Mouse (Mus musculus): ENCODE data around the gene Cuedc2. TPM values are rescaled to one million over a fixed set of nuclear protein-coding genes. Genes with fewer than 3 reads are reported as not detected.
A peak's percentile ranks its signal among the peaks of the same experiment; 100 is the strongest.

Cuedc2 gene
- polyA plus RNA-seq, 1 experiment from 2014 or later = 347 TPM

GRCm38 (mm10) chr19:46357344-46358280 lies 19.1 kb upstream of the Cuedc2 start:
- WGBS = 20% methylated on average over 25 of the region's 25 CpGs
- H3K9me3 ChIP-seq = no peaks in the 10 kb centered on the region

DNA sequence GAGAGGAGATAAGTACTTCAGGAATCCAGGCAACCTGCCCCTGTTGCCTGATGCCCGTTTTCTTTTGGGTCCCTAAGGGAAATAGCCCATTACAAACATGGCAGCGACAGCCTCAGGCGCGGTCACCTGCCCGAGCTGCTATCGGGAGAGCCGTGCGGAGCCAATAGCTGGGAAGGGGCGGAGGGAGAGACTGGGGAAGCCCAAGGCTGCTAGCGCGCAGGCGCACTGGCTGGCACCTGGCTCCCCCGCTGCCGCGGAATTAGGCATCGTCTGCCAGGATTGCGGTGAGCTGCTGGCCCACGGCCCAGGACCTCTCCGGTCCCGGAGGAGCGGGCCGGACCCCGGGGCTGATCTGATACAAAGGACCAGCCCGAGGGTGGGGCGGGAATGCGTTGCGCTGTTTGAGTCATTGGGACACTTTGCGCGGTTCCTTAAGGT lies 18.2 kb upstream of the Cuedc2 start:
- peak overlapping the region; percentile 64 for H3K4me3 ChIP-seq
- peaks cover 3% of the 10 kb centered on the region; the same call in 1 of the 2 replicates for H3K27me3 ChIP-seq
- WGBS = under 1% methylated on average over 29 of the region's 29 CpGs
- peak; percentile 94 for ATAC-seq (ENCODE audit: low FRiP score, low read depth)
- H3K4me2 ChIP-seq = peak overlapping the region; percentile 89
- H3K9ac ChIP-seq = peak overlapping the region; percentile 71
- no peaks in the 10 kb centered on the region for H3K9me3 ChIP-seq
- no peaks in the 10 kb centered on the region for H3K36me3 ChIP-seq
- peaks cover 12% of the 10 kb centered on the region for H3K4me1 ChIP-seq (replicated peaks)
- H3K27ac ChIP-seq (replicated peaks) = peak overlapping the region; percentile 50; the same call in 1 of the 2 replicates

More at GRCm38 (mm10) chr19:46357344-46358280, 19.1 kb upstream of the Cuedc2 start:
- no peak for ATAC-seq (ENCODE audit: low FRiP score, low read depth)
- H3K4me3 ChIP-seq = peak overlapping the region; percentile 64
- peaks cover 12% of the 10 kb centered on the region for H3K4me1 ChIP-seq (replicated peaks)
- H3K36me3 ChIP-seq = no peaks in the 10 kb centered on the region
- H3K9ac ChIP-seq = peak overlapping the region; percentile 71
- H3K27ac ChIP-seq (replicated peaks) = no peak overlapping the region
- H3K4me2 ChIP-seq = peak overlapping the region; percentile 89
- peaks cover 3% of the 10 kb centered on the region; the same call in 1 of the 2 replicates for H3K27me3 ChIP-seq

DNA sequence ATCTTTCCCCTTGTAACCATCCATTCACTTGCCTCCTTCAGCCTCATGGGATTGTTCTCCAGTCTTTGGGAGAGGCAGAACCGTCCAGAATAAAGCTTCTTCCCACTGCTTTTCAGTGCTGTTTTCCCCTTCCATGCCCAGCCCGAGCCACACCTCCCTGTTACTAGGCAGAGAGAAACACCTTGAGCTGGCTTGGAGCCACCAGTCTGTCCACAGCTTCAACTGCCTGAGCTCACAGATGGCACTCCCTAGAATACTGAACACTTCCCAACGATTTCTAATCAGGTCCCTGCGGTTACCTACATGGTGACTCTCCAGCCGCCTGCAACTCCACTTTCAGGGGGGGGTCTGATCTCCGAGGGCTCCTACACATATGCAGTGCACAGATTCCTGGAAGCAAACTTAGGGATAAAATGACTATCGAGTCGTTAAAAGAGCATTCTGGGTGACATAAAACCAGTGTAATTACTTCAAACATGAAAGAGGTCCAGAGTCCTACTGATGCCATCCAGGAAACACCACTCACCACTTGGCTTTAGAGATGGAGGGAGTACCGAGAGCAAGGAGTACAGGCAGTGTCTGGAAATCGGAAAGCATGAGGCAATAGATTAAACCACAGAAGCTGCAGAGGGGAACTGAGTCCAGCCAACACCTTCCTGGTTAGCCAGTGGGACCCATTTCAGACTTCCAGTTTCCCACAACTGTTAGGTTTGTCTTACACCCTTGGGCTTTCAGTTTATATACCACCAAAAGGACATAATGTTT lies 11.8 kb upstream of the Cuedc2 start, which contains the start of gene 2310034G01Rik:
Gene 2310034G01Rik, minus strand, starts transcription at position 135 of the 765 bp plus-strand sequence.
- WGBS = 63% methylated on average over 10 of the region's 10 CpGs
- Histone ChIP-seq H3K27ac (replicated peaks) (peak within 1 kb of the TSS; percentile 94), H3K4me1 (replicated peaks) (peaks cover 26% of the 10 kb centered on the region), H3K9me3 (no peaks in the 10 kb centered on the region), H3K4me3 (peak within 1 kb of the TSS; percentile 58), H3K4me2 (peak within 1 kb of the TSS; percentile 75), H3K9ac (peak within 1 kb of the TSS; percentile 81), H3K36me3 (no peaks in the 10 kb centered on the region), H3K27me3 (no peaks in the 10 kb centered on the region; the same call in 1 of the 2 replicates)
- ATAC-seq (ENCODE audit: low FRiP score, low read depth) = no peak

- 26% methylated on average over 6 of the region's 6 CpGs for WGBS
Measured at GRCm38 (mm10) chr19:46349550-46349949, 11.0 kb upstream of the Cuedc2 start.

DNA sequence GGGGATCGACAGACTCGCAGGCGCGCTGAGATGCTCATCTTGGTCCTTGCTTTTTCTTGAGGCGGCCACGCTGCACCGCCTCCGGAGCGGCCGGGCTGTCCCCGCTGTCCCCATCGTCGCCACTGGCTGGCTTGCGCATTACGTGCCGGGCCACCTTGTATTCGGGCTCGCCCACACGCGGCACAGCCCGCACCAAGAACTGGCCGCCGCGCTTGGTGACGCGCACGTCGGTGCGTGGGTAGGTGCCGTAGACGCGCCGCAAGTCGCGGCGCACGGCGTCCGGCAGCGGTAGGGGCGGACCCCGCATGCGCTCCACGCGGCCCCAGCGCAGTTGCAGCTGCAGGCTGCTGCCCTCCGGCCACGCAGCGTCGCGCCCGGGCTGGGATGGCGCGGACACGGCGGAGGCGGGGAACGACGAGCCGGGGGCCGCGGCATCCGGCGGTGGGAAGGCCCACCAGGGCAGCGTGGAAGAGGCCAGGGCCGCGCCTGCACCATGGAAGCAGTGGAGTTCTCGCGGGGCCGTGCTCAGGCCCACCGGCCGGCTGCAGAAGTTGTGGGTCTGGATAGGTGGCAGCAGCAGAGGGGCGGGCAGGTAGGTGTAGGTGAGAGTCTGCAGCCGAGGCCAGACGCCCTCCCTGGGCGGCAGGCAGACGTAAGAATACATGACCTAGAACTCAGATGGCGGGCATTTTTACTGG lies 10.4 kb upstream of the Cuedc2 start:
- H3K9me3 ChIP-seq = no peaks in the 10 kb centered on the region
- peak overlapping the region; percentile 81 for H3K9ac ChIP-seq
- peak overlapping the region; percentile 58 for H3K4me3 ChIP-seq
- WGBS = 1% methylated on average over 77 of the region's 78 CpGs
- H3K36me3 ChIP-seq = no peaks in the 10 kb centered on the region
- no peaks in the 10 kb centered on the region; the same call in 1 of the 2 replicates for H3K27me3 ChIP-seq
- peak; percentile 94 for ATAC-seq (ENCODE audit: low FRiP score, low read depth)
- peaks cover 26% of the 10 kb centered on the region for H3K4me1 ChIP-seq (replicated peaks)
- peak overlapping the region; percentile 75 for H3K4me2 ChIP-seq
- peak overlapping the region; percentile 94 for H3K27ac ChIP-seq (replicated peaks)

More at GRCm38 (mm10) chr19:46349550-46349949, 11.0 kb upstream of the Cuedc2 start:
- peak; percentile 32 for ATAC-seq (ENCODE audit: low FRiP score, low read depth)
- Histone ChIP-seq H3K9ac (peak overlapping the region; percentile 81), H3K4me3 (peak overlapping the region; percentile 58), H3K9me3 (no peaks in the 10 kb centered on the region), H3K4me2 (peak overlapping the region; percentile 75), H3K4me1 (replicated peaks) (peaks cover 26% of the 10 kb centered on the region), H3K27me3 (no peaks in the 10 kb centered on the region; the same call in 1 of the 2 replicates), H3K27ac (replicated peaks) (peak overlapping the region; percentile 94), H3K36me3 (no peaks in the 10 kb centered on the region)

DNA sequence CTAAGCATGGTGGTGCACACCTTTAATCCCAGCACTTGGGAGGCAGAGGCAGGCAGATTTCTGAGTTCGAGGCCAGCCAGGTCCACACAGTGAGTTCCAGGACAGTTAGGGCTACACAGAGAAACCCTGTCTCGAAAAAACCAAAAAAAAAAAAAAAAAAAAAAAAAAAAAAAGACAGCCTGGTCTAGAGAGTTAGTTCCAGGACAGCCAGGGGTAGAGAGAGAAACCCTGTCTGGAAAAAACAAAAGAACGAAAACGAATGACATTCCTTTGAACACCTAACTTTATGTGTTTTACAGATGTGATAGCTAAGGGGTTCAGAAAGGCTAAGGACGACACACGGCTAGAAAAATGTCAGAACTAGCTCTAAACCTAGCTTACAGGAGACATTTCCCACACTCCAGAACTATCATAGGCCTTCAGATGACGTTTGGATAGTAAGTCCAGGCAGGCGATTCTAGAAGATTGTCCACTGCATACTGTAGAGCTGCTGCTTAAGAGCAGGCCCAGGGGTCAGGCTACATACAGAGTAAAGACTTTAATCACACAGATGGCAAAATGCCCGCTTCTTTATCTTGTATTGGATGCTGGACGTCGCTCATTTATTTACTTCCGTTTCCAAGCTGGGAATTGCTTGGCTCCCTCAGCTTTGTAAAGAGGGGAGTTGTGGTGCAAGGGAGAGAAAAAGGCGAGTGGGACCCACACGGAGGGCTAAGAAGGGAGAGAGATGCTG lies 9.6 kb upstream of the Cuedc2 start:
- H3K4me2 ChIP-seq = peak overlapping the region; percentile 75
- H3K9me3 ChIP-seq = no peaks in the 10 kb centered on the region
- no peaks in the 10 kb centered on the region for H3K36me3 ChIP-seq
- no peaks in the 10 kb centered on the region; the same call in 1 of the 2 replicates for H3K27me3 ChIP-seq
- peak overlapping the region; percentile 94 for H3K27ac ChIP-seq (replicated peaks)
- peak overlapping the region; percentile 81 for H3K9ac ChIP-seq
- peak overlapping the region; percentile 58 for H3K4me3 ChIP-seq
- H3K4me1 ChIP-seq (replicated peaks) = peaks cover 26% of the 10 kb centered on the region
- 28% methylated on average over 14 of the region's 14 CpGs for WGBS
- no peak for ATAC-seq (ENCODE audit: low FRiP score, low read depth)

DNA sequence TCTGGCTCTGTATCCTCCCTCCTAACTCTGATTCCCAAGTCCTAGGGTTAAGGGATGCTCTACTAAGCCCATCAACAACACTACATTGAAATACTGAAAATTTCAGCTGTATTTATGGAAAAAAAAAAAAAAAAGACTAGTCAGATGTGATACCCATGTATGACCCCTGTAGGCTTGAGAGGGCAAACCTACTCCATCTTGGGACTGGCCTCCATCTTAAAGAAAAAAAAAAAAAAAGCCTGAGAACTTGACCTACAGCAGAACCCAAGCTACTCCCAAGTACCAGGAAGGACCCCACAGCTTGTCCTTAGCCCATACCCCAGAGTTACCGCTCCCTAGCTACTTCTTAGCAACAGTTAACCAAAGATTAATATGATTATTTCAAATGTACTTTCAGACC lies 8.6 kb upstream of the Cuedc2 start:
- Histone ChIP-seq H3K9me3 (no peaks in the 10 kb centered on the region), H3K4me1 (replicated peaks) (peaks cover 26% of the 10 kb centered on the region), H3K36me3 (no peaks in the 10 kb centered on the region), H3K27ac (replicated peaks) (no peak overlapping the region), H3K4me2 (no peak overlapping the region), H3K27me3 (no peaks in the 10 kb centered on the region; the same call in 1 of the 2 replicates), H3K9ac (no peak overlapping the region), H3K4me3 (no peak overlapping the region)
- no peak for ATAC-seq (ENCODE audit: low FRiP score, low read depth)
- 97% methylated on average over 1 of the region's 1 CpGs for WGBS

- Histone ChIP-seq H3K4me3 (no peak overlapping the region), H3K4me1 (replicated peaks) (peaks cover 19% of the 10 kb centered on the region), H3K4me2 (no peak overlapping the region), H3K36me3 (no peaks in the 10 kb centered on the region), H3K9me3 (no peaks in the 10 kb centered on the region), H3K9ac (no peak overlapping the region), H3K27ac (replicated peaks) (no peak overlapping the region), H3K27me3 (no peaks in the 10 kb centered on the region)
- ATAC-seq (ENCODE audit: low FRiP score, low read depth) = no peak
- 31% methylated on average over 7 of the region's 7 CpGs for WGBS
Measured at GRCm38 (mm10) chr19:46344710-46345419, 6.4 kb upstream of the Cuedc2 start.

DNA sequence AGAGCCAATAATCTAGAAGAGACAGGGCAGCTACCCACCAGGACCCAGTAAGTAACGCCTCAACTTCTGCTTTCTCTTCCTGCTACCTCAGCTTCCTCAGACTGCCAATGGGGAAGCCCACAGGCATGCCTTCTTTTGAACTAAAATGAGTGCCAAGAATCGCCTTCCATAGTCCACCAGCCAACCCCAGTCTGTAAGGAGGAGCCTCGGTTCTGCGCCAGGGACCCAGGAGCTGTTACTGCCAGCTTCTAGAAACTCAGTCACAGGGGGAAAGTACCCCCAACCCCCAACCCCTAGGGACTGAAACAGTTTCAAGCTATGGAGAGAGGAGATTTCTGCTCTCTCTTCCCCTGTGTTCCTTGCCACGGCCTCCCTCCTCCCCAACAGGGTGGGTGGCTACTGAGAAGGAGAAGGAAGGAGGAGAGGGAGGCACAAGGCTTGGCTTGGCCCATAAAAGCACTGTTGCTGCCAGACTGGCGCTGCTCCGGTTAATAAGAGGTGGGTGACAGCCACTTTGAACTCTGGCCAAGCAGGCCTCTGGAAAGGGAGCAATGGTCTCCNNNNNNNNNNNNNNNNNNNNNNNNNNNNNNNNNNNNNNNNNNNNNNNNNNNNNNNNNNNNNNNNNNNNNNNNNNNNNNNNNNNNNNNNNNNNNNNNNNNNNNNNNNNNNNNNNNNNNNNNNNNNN lies 927 bp upstream of the Cuedc2 start:
- no peaks in the 10 kb centered on the region for H3K9me3 ChIP-seq
- H3K9ac ChIP-seq = peak overlapping the region; percentile 43; the same call in 1 of the 2 replicates
- WGBS = 53% methylated on average over 7 of the region's 7 CpGs
- no peaks in the 10 kb centered on the region for H3K27me3 ChIP-seq
- no peaks in the 10 kb centered on the region for H3K36me3 ChIP-seq
- H3K4me3 ChIP-seq = peak overlapping the region; percentile 76; the same call in 1 of the 2 replicates
- ATAC-seq (ENCODE audit: low FRiP score, low read depth) = peak; percentile 20; the same call in 1 of the 2 replicates
- peaks cover 30% of the 10 kb centered on the region for H3K4me1 ChIP-seq (replicated peaks)
- H3K4me2 ChIP-seq = peak overlapping the region; percentile 81
- H3K27ac ChIP-seq (replicated peaks) = peak overlapping the region; percentile 77

DNA sequence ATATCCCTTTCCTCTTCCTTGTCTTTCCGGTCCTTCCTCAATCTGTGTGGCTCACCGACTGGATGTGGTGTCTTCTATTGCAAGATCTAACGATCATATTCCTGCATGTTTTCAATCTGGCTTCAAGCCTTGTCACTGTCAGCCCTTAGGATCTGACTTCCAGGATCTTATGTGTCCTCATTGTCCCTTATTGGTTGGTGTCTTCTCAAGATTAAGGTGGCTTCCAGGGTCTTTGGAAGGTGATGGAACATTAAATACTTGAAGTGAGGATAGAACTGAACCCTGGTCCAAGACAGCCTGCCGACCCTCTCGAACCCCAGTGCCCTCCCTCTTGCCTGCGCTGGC lies 412 bp upstream of the Cuedc2 start:
- Histone ChIP-seq H3K9ac (peak overlapping the region; percentile 43), H3K27ac (replicated peaks) (peak overlapping the region; percentile 77), H3K36me3 (no peaks in the 10 kb centered on the region), H3K4me1 (replicated peaks) (peaks cover 30% of the 10 kb centered on the region), H3K4me3 (peak overlapping the region; percentile 76), H3K9me3 (no peaks in the 10 kb centered on the region), H3K4me2 (peak overlapping the region; percentile 81), H3K27me3 (no peaks in the 10 kb centered on the region)
- WGBS = 52% methylated on average over 6 of the region's 6 CpGs
- ATAC-seq (ENCODE audit: low FRiP score, low read depth) = no peak

All from hindbrain, embryonic 15.5 days (tissue).